Mouse (Mus musculus) ES-E14 (cell line): ENCODE results near the gene Ltf.

Experiments used
- CHD2 ChIP-seq: IDR thresholded peaks from 2 replicates; pipeline ENCODE4 v1.6.1; 2014; ENCODE audit warnings: mild to moderate bottlenecking, low read depth, low read length, inconsistent platforms
- HCFC1 ChIP-seq: IDR thresholded peaks from 2 replicates; pipeline ENCODE4 v1.6.1; 2012; ENCODE audit warnings: low read length, inconsistent platforms, borderline replicate concordance; ENCODE audit not compliant: insufficient read depth
- MAFK ChIP-seq: IDR thresholded peaks from 2 replicates; pipeline ENCODE4 v1.6.1; 2014; ENCODE audit warnings: mild to moderate bottlenecking, low read depth, low read length, inconsistent platforms; ENCODE audit not compliant: insufficient read depth
- ZC3H11A ChIP-seq: IDR thresholded peaks from 2 replicates; pipeline ENCODE4 v1.6.1; 2012; ENCODE audit warnings: low read depth, mild to moderate bottlenecking, inconsistent platforms, low read length, borderline replicate concordance
- ZNF384 ChIP-seq: IDR thresholded peaks from 2 replicates; pipeline ENCODE4 v1.6.1; 2012; ENCODE audit warnings: low read depth, low read length, inconsistent platforms

GRCm38 (mm10) chr9:111056798-111057543 is 37.9 kb downstream of the Ltf start, which contains the start of gene Ccrl2:
- no peak for TF ChIP-seq MAFK
- TF ChIP-seq ZC3H11A, result no peak
- no peak for TF ChIP-seq ZNF384
- no peak for TF ChIP-seq CHD2
- TF ChIP-seq HCFC1, result no peak
